Mouse (Mus musculus): Measurements from ENCODE around the gene Dgkh. TPM values are rescaled to one million over a fixed set of nuclear protein-coding genes. Genes with fewer than 3 reads are reported as not detected.

Dgkh gene
- polyA plus RNA-seq, 1 experiment from 2014 or later, result 0.94 TPM

GRCm38 (mm10) chr14:78525059-78525458, 207.5 kb downstream of the Dgkh start:
- peak; percentile 34 for TF ChIP-seq CTCF (IDR thresholded peaks at IDR 0.05; ENCODE audit: low read depth)
- H3K4me2 ChIP-seq (replicated peaks; ENCODE audit: low read depth), result no peak overlapping the region
- H3K27me3 ChIP-seq (replicated peaks; ENCODE audit: control insufficient read depth, insufficient read depth, low read length), result no peaks in the 10 kb centered on the region
- no peaks in the 10 kb centered on the region for H3K36me3 ChIP-seq (ENCODE audit: control insufficient read depth, insufficient read depth)
- 77% methylated on average over 2 of the region's 2 CpGs for WGBS
- no peaks in the 10 kb centered on the region for H3K9me3 ChIP-seq (ENCODE audit: control insufficient read depth)
- H3K4me3 ChIP-seq (ENCODE audit: low read depth, low read length), result no peak overlapping the region
- no peak overlapping the region; the same call in 1 of the 2 replicates for H3K27ac ChIP-seq (ENCODE audit: low read depth, low read length)
- H3K9ac ChIP-seq (ENCODE audit: low read depth, low read length), result no peak overlapping the region
- ATAC-seq, result no peak
- H3K4me1 ChIP-seq (replicated peaks; ENCODE audit: control insufficient read depth, insufficient read depth, low read length), result peaks cover 23% of the 10 kb centered on the region

DNA sequence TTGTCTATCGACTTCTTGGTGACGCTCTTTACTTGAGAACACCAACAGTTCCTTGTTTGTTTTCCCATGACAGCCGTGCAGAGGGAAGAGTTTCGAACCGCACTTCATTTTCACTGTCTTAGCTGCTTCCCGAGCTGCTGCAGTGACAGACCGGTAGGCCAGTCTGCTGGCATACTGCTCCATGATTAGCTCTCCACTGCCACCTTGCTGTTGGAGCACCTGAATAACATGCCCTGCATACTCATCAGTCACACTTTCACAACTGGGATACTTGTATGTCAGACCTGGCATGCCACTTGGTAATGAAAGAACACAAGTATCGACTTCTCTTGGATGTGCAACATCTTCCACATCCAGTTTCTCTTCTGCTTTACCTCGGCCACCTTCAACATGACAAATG, 221.9 kb downstream of the Dgkh start:
- no peak overlapping the region for H3K4me2 ChIP-seq (replicated peaks; ENCODE audit: low read depth)
- H3K4me1 ChIP-seq (replicated peaks; ENCODE audit: control insufficient read depth, insufficient read depth, low read length), result no peaks in the 10 kb centered on the region
- H3K9ac ChIP-seq (ENCODE audit: low read depth, low read length), result no peak overlapping the region
- TF ChIP-seq CTCF (IDR thresholded peaks at IDR 0.05; ENCODE audit: low read depth), result peak; percentile 61
- ATAC-seq, result no peak
- H3K36me3 ChIP-seq (ENCODE audit: control insufficient read depth, insufficient read depth), result peaks cover 69% of the 10 kb centered on the region
- WGBS, result 83% methylated on average over 8 of the region's 9 CpGs
- H3K9me3 ChIP-seq (ENCODE audit: control insufficient read depth), result no peaks in the 10 kb centered on the region
- no peak overlapping the region for H3K27ac ChIP-seq (ENCODE audit: low read depth, low read length)
- no peak overlapping the region for H3K4me3 ChIP-seq (ENCODE audit: low read depth, low read length)
- H3K27me3 ChIP-seq (replicated peaks; ENCODE audit: control insufficient read depth, insufficient read depth, low read length), result no peaks in the 10 kb centered on the region

- no peaks in the 10 kb centered on the region for H3K27me3 ChIP-seq (replicated peaks; ENCODE audit: control insufficient read depth, insufficient read depth, low read length)
- 82% methylated on average over 6 of the region's 6 CpGs for WGBS
- no peak for ATAC-seq
- H3K9me3 ChIP-seq (ENCODE audit: control insufficient read depth), result no peaks in the 10 kb centered on the region
- H3K4me1 ChIP-seq (replicated peaks; ENCODE audit: control insufficient read depth, insufficient read depth, low read length), result no peaks in the 10 kb centered on the region
- no peak overlapping the region for H3K27ac ChIP-seq (ENCODE audit: low read depth, low read length)
- no peak overlapping the region for H3K4me3 ChIP-seq (ENCODE audit: low read depth, low read length)
- no peak for TF ChIP-seq CTCF (IDR thresholded peaks at IDR 0.05; ENCODE audit: low read depth)
- H3K36me3 ChIP-seq (ENCODE audit: control insufficient read depth, insufficient read depth), result peaks cover 68% of the 10 kb centered on the region
- H3K9ac ChIP-seq (ENCODE audit: low read depth, low read length), result no peak overlapping the region
- no peak overlapping the region for H3K4me2 ChIP-seq (replicated peaks; ENCODE audit: low read depth)
Observed at GRCm38 (mm10) chr14:78509791-78510190, 222.8 kb downstream of the Dgkh start.

Other genes starting within 250 kb of the Dgkh start
- 7.1 and 8.5 TPM in 2 replicates for gene Akap11, start 196.0 kb downstream of the Dgkh start, polyA plus RNA-seq (2015; fragmentation: Nextera tagmentation; extraction: Ambion mirVana)
- 15.6 and 16.8 TPM in 2 replicates for gene Vwa8, start 116.3 kb upstream of the Dgkh start, polyA plus RNA-seq (2015; fragmentation: Nextera tagmentation; extraction: Ambion mirVana)